Mouse (Mus musculus) midbrain, embryonic 16.5 days (tissue): ENCODE results near the gene Trdmt1. TPM values are rescaled to one million over a fixed set of nuclear protein-coding genes. Genes with fewer than 3 reads are reported as not detected.
"Not testable (repeated sequence)": the region's sequence is repeated elsewhere in the genome, so short reads cannot be mapped to it uniquely, and the experiment has no call there.

Experiments used
- ATAC-seq: fragments of 200-750 bp; cut with Nextera tagmentation; 2 replicates; pipeline ENCODE4 v1.8.0; 2017; ENCODE audit warnings: moderate TSS enrichment
- H3K27ac ChIP-seq: fragments of 300-500 bp; sonication (generic); 2 replicates; pipeline ENCODE4 v1.5.1; 2014; ENCODE audit warnings: mild to moderate bottlenecking, low read length, mixed read lengths
- H3K27me3 ChIP-seq: fragments of 300-500 bp; sonication (generic); 2 replicates; pipeline ENCODE4 v1.6.1; 2014; ENCODE audit warnings: low read depth, low read length, mixed read lengths; ENCODE audit not compliant: control insufficient read depth, insufficient read depth
- H3K36me3 ChIP-seq: fragments of 300-500 bp; sonication (generic); 2 replicates; pipeline ENCODE4 v1.6.1; 2014; ENCODE audit warnings: mild to moderate bottlenecking, low read length, moderate library complexity, mixed read lengths; ENCODE audit not compliant: control insufficient read depth, insufficient read depth
- H3K4me1 ChIP-seq: fragments of 300-500 bp; sonication (generic); 2 replicates; pipeline ENCODE4 v1.6.1; 2014; ENCODE audit warnings: mild to moderate bottlenecking, low read length, mixed read lengths; ENCODE audit not compliant: control insufficient read depth, insufficient read depth
- H3K4me2 ChIP-seq: fragments of 300-500 bp; sonication (generic); 2 replicates; pipeline ENCODE4 v1.6.1; 2014; ENCODE audit warnings: mild to moderate bottlenecking, low read length, mixed read lengths
- H3K4me3 ChIP-seq: fragments of 300-500 bp; sonication (generic); 2 replicates; pipeline ENCODE4 v1.5.1; 2014; ENCODE audit warnings: low read depth, mild to moderate bottlenecking, low read length, moderate library complexity, mixed read lengths
- H3K9ac ChIP-seq: fragments of 300-500 bp; sonication (generic); 2 replicates; pipeline ENCODE4 v1.6.1; 2014; ENCODE audit warnings: low read depth, low read length, mixed read lengths
- H3K9me3 ChIP-seq: fragments of 300-500 bp; sonication (generic); replicated peaks from 2 replicates; pipeline ENCODE4 v1.6.1; 2014; ENCODE audit warnings: mild to moderate bottlenecking, low read length, mixed read lengths; ENCODE audit not compliant: control insufficient read depth, poor library complexity, severe bottlenecking
- WGBS: fragments of 180-500 bp; shearing (Covaris S2); extraction: QIAGEN DNeasy Blood & Tissue Kit; methylation state at CpG from one replicate; pipeline ENCODE4 v1.1.7; 2014; 5-methylcytosine and 5-hydroxymethylcytosine counted together
- polyA plus RNA-seq: library from polyadenylated mRNA; unstranded; fragments of >200 nt; fragmentation: Nextera tagmentation; extraction: Ambion mirVana; gene quantifications from 2 replicates; pipeline ENCODE4 v1.2.1, GENCODE M21; 2015

Trdmt1 gene
- polyA plus RNA-seq, result 7.3 and 8.5 TPM in 2 replicates

GRCm38 (mm10) chr2:13544193-13544824 lies at the start of gene Trdmt1:
Trdmt1 (minus strand) TSS chr2:13544668.
- H3K9me3 ChIP-seq, result no peaks in the 10 kb centered on the region
- WGBS, result under 1% methylated on average over 39 of the region's 39 CpGs

GRCm38 (mm10) chr2:13593328-13593727 lies 48.9 kb upstream of the Trdmt1 start:
- Histone ChIP-seq H3K36me3 (no peaks in the 10 kb centered on the region), H3K4me3 (no peak overlapping the region), H3K9me3 (no peaks in the 10 kb centered on the region), H3K4me2 (no peak overlapping the region), H3K27me3 (no peaks in the 10 kb centered on the region), H3K9ac (no peak overlapping the region), H3K4me1 (no peaks in the 10 kb centered on the region), H3K27ac (no peak overlapping the region)
- 90% methylated on average over 4 of the region's 4 CpGs for WGBS
- ATAC-seq, result no peak

More at GRCm38 (mm10) chr2:13544193-13544824, at the start of gene Trdmt1:
- H3K27ac ChIP-seq, result peak within 1 kb of the TSS; percentile 84
- peak within 1 kb of the TSS; percentile 57 for H3K4me3 ChIP-seq
- H3K27me3 ChIP-seq, result no peaks in the 10 kb centered on the region
- peak within 1 kb of the TSS; percentile 79 for H3K4me2 ChIP-seq
- peak; percentile 98 for ATAC-seq
- no peaks in the 10 kb centered on the region for H3K36me3 ChIP-seq
- H3K4me1 ChIP-seq, result peaks cover 5% of the 10 kb centered on the region
- H3K9ac ChIP-seq, result peak within 1 kb of the TSS; percentile 73

GRCm38 (mm10) chr2:13583746-13584145 lies 39.3 kb upstream of the Trdmt1 start:
- not testable (repeated sequence) for H3K4me3 ChIP-seq, H3K27me3 ChIP-seq, H3K9ac ChIP-seq, H3K27ac ChIP-seq, H3K4me2 ChIP-seq, ATAC-seq, H3K9me3 ChIP-seq, H3K4me1 ChIP-seq, H3K36me3 ChIP-seq

GRCm38 (mm10) chr2:13582184-13582583 lies 37.7 kb upstream of the Trdmt1 start:
- no peak overlapping the region for H3K27ac ChIP-seq
- no peaks in the 10 kb centered on the region for H3K9me3 ChIP-seq
- H3K4me2 ChIP-seq, result no peak overlapping the region
- 77% methylated on average over 3 of the region's 3 CpGs for WGBS
- no peak overlapping the region for H3K4me3 ChIP-seq
- H3K27me3 ChIP-seq, result no peaks in the 10 kb centered on the region
- no peaks in the 10 kb centered on the region for H3K36me3 ChIP-seq
- H3K4me1 ChIP-seq, result no peaks in the 10 kb centered on the region
- no peak overlapping the region for H3K9ac ChIP-seq
- no peak for ATAC-seq

GRCm38 (mm10) chr2:13579991-13580390 lies 35.5 kb upstream of the Trdmt1 start:
- H3K4me2 ChIP-seq, result no peak overlapping the region
- H3K9me3 ChIP-seq, result no peaks in the 10 kb centered on the region
- no peak overlapping the region for H3K9ac ChIP-seq
- H3K36me3 ChIP-seq, result no peaks in the 10 kb centered on the region
- H3K4me1 ChIP-seq, result peaks cover 5% of the 10 kb centered on the region
- no peaks in the 10 kb centered on the region for H3K27me3 ChIP-seq
- H3K4me3 ChIP-seq, result no peak overlapping the region
- ATAC-seq, result no peak
- no peak overlapping the region for H3K27ac ChIP-seq
- 63% methylated on average over 11 of the region's 11 CpGs for WGBS

- no peaks in the 10 kb centered on the region for H3K36me3 ChIP-seq
- no peak overlapping the region for H3K9ac ChIP-seq
- no peaks in the 10 kb centered on the region for H3K27me3 ChIP-seq
- no peak overlapping the region for H3K27ac ChIP-seq
- H3K4me2 ChIP-seq, result no peak overlapping the region
- no peak for ATAC-seq
- no peak overlapping the region for H3K4me3 ChIP-seq
- no peaks in the 10 kb centered on the region for H3K9me3 ChIP-seq
- 89% methylated on average over 8 of the region's 8 CpGs for WGBS
- peaks cover 5% of the 10 kb centered on the region for H3K4me1 ChIP-seq
These were observed 34.8 kb upstream of the Trdmt1 start for GRCm38 (mm10) chr2:13579315-13579714.

GRCm38 (mm10) chr2:13578473-13579152 lies 34.1 kb upstream of the Trdmt1 start:
- no peaks in the 10 kb centered on the region for H3K9me3 ChIP-seq
- peaks cover 5% of the 10 kb centered on the region for H3K4me1 ChIP-seq
- no peaks in the 10 kb centered on the region for H3K27me3 ChIP-seq
- WGBS, result 43% methylated on average over 14 of the region's 14 CpGs
- ATAC-seq, result no peak
- no peak overlapping the region for H3K4me3 ChIP-seq
- H3K4me2 ChIP-seq, result no peak overlapping the region
- no peak overlapping the region for H3K9ac ChIP-seq
- no peaks in the 10 kb centered on the region for H3K36me3 ChIP-seq
- H3K27ac ChIP-seq, result no peak overlapping the region

GRCm38 (mm10) chr2:13577399-13577798 lies 32.9 kb upstream of the Trdmt1 start:
- WGBS, result 100% methylated on average over 1 of the region's 1 CpGs
- Histone ChIP-seq H3K27ac (no peak overlapping the region), H3K4me2 (0 out of 2 replicates have a peak overlapping the region, but pooled peaks have one; percentile 21), H3K4me1 (peaks cover 12% of the 10 kb centered on the region), H3K4me3 (no peak overlapping the region), H3K9ac (no peak overlapping the region), H3K9me3 (no peaks in the 10 kb centered on the region), H3K27me3 (no peaks in the 10 kb centered on the region), H3K36me3 (no peaks in the 10 kb centered on the region)
- no peak for ATAC-seq

- Histone ChIP-seq H3K9ac (no peak overlapping the region), H3K27me3 (no peaks in the 10 kb centered on the region), H3K4me2 (peak overlapping the region; percentile 92), H3K9me3 (no peaks in the 10 kb centered on the region), H3K4me1 (peaks cover 15% of the 10 kb centered on the region), H3K27ac (peak overlapping the region; percentile 86), H3K4me3 (peak overlapping the region; percentile 71), H3K36me3 (no peaks in the 10 kb centered on the region)
- WGBS, result 3% methylated on average over 6 of the region's 6 CpGs
- peak; percentile 16; the same call in 1 of the 2 replicates for ATAC-seq
These were observed 31.5 kb upstream of the Trdmt1 start for GRCm38 (mm10) chr2:13575926-13576325.
